Mouse (Mus musculus) limb, embryonic 15.5 days (tissue): ENCODE results near the gene Tmem104. TPM values are rescaled to one million over a fixed set of nuclear protein-coding genes. Genes with fewer than 3 reads are reported as not detected.

Experiments used
- ATAC-seq: fragments of 200-750 bp; cut with Nextera tagmentation; 2 replicates; pipeline ENCODE4 v1.8.0; 2017; ENCODE audit warnings: low read depth, moderate TSS enrichment; ENCODE audit not compliant: insufficient number of reproducible peaks, low FRiP score, low TSS enrichment
- H3K27ac ChIP-seq: fragments of 300-500 bp; sonication (generic); 2 replicates; pipeline ENCODE4 v1.5.1; 2015; ENCODE audit warnings: moderate library complexity, mild to moderate bottlenecking, inconsistent platforms
- H3K27me3 ChIP-seq: fragments of 300-500 bp; sonication (generic); 2 replicates; pipeline ENCODE4 v1.6.1; 2015; ENCODE audit warnings: inconsistent platforms
- H3K36me3 ChIP-seq: fragments of 300-500 bp; sonication (generic); 2 replicates; pipeline ENCODE4 v1.6.1; 2015; ENCODE audit warnings: inconsistent platforms
- H3K4me1 ChIP-seq: fragments of 300-500 bp; sonication (generic); 2 replicates; pipeline ENCODE4 v1.6.1; 2015; ENCODE audit warnings: inconsistent platforms
- H3K4me2 ChIP-seq: fragments of 300-500 bp; sonication (generic); 2 replicates; pipeline ENCODE4 v1.6.1; 2015; ENCODE audit warnings: mild to moderate bottlenecking, inconsistent platforms
- H3K4me3 ChIP-seq: fragments of 300-500 bp; sonication (generic); 2 replicates; pipeline ENCODE4 v1.5.1; 2015; ENCODE audit warnings: mild to moderate bottlenecking, inconsistent platforms
- H3K9ac ChIP-seq: fragments of 300-500 bp; sonication (generic); 2 replicates; pipeline ENCODE4 v1.6.1; 2015; ENCODE audit warnings: inconsistent platforms
- H3K9me3 ChIP-seq: fragments of 300-500 bp; sonication (generic); 2 replicates; pipeline ENCODE4 v1.6.1; 2016; ENCODE audit warnings: inconsistent platforms
- WGBS: fragments of 180-500 bp; shearing (Covaris S2); methylation state at CpG from one replicate; pipeline ENCODE4 v1.1.7; 2015; 5-methylcytosine and 5-hydroxymethylcytosine counted together
- polyA plus RNA-seq: library from polyadenylated mRNA; unstranded; fragments of >200 nt; fragmentation: Nextera tagmentation; extraction: Ambion mirVana; gene quantifications from 2 replicates; pipeline ENCODE4 v1.2.1, GENCODE M21; 2015

The Tmem104 gene
- polyA plus RNA-seq, 1 experiment from 2014 or later: 15.9 TPM

GRCm38 (mm10) chr11:115171125-115171524 is 16.2 kb upstream of the Tmem104 start:
- Histone ChIP-seq H3K27ac (no peak overlapping the region), H3K9ac (no peak overlapping the region), H3K4me2 (no peak overlapping the region), H3K36me3 (no peaks in the 10 kb centered on the region), H3K4me1 (peaks cover 47% of the 10 kb centered on the region), H3K27me3 (peaks cover 9% of the 10 kb centered on the region), H3K4me3 (no peak overlapping the region), H3K9me3 (no peaks in the 10 kb centered on the region)
- 23% methylated on average over 8 of the region's 8 CpGs for WGBS
- ATAC-seq: no peak

- no peak overlapping the region for H3K9ac ChIP-seq
- 30% methylated on average over 4 of the region's 4 CpGs for WGBS
- no peaks in the 10 kb centered on the region for H3K9me3 ChIP-seq
- no peak for ATAC-seq
- H3K4me1 ChIP-seq: peaks cover 64% of the 10 kb centered on the region
- no peak overlapping the region for H3K4me3 ChIP-seq
- no peaks in the 10 kb centered on the region for H3K36me3 ChIP-seq
- H3K27me3 ChIP-seq: peaks cover 9% of the 10 kb centered on the region
- no peak overlapping the region for H3K27ac ChIP-seq
- H3K4me2 ChIP-seq: no peak overlapping the region
Observed at GRCm38 (mm10) chr11:115172825-115173287, 14.4 kb upstream of the Tmem104 start.

DNA sequence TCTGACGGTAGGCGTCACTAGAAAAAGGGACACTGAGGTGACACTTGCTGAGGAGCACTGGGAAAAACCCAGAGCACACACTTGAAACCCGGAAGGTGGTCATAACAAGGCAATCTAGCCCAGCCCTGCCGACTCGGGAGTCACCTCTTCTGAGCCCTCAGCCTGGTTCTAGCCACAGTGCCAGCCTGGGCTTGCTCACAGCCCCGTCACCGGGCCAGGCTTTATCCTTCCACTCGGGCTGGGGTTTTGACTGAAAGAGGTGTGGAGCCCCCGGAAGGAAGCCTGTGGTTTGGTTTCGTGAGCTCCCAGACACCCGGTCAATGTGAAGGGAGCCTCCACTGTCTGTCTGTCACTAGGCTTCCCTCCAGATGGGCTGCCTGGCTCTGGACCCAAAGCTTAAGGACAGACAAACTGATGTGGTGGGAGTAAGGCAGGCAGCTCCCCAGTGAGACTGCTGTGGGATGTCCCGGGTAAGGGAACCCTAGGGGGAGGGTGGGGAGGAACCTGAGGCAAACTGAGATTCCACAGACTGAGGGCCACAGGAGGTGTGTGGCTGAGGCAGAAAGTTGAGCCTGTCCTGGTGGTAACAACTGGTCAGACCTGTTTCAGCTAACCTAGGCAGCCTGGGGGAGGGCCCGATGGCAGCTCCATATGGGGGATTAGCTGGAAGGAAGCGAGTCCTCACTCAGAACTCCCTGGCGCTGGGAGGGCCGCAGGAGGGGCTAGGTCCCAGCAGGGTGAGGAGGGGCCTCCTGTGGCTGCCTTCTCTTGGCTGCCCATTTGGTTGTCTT is 13.5 kb upstream of the Tmem104 start:
- 14% methylated on average over 16 of the region's 16 CpGs for WGBS
- ATAC-seq: no peak
- no peak overlapping the region for H3K9ac ChIP-seq
- H3K36me3 ChIP-seq: no peaks in the 10 kb centered on the region
- H3K4me3 ChIP-seq: no peak overlapping the region
- H3K27ac ChIP-seq: peak overlapping the region; percentile 29; the same call in 1 of the 2 replicates
- peaks cover 9% of the 10 kb centered on the region for H3K27me3 ChIP-seq
- no peaks in the 10 kb centered on the region for H3K9me3 ChIP-seq
- peak overlapping the region; percentile 10; the same call in 1 of the 2 replicates for H3K4me2 ChIP-seq
- H3K4me1 ChIP-seq: peaks cover 69% of the 10 kb centered on the region

DNA sequence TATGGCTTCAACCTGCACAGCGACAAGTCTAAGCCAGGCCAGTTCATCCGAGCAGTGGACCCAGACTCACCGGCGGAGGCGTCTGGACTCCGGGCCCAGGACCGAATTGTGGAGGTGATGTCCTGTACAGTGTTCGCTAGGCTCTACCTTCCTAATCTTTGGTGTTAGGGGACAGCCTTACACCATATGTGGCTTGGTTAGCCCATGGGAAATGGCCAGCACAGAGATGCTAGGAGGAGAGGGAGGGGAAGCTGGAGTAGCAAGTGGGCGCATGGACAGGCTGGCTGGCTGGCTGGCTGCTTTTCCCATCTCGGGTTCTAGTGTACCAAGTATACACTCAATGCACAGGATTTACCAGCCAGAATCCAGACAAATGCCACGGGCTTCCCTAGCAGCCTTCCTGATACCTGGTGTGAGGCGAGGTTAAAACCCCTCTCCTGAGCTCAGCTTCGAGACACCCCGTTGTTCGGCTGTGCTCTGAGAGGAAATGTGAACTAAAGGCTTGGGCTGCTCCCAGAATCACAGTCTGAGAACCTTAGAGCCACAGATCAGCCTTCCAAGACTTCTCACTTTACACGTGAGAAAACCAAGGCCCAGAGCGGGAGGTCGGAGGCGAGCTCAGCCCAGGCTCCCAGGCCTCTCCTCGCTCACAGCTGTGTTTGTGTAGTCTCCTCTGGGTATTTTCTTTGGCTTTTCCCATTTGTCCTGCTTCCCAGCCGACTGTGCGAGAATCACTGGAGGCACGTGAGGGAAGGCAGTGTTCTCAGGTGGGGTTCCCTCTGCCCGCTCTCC is 10.7 kb upstream of the Tmem104 start:
- Histone ChIP-seq H3K9ac (no peak overlapping the region), H3K4me2 (no peak overlapping the region), H3K36me3 (no peaks in the 10 kb centered on the region), H3K9me3 (no peaks in the 10 kb centered on the region), H3K4me3 (no peak overlapping the region), H3K4me1 (peaks cover 68% of the 10 kb centered on the region), H3K27ac (peak overlapping the region; percentile 67), H3K27me3 (peaks cover 9% of the 10 kb centered on the region)
- WGBS: 63% methylated on average over 24 of the region's 24 CpGs
- ATAC-seq: no peak

DNA sequence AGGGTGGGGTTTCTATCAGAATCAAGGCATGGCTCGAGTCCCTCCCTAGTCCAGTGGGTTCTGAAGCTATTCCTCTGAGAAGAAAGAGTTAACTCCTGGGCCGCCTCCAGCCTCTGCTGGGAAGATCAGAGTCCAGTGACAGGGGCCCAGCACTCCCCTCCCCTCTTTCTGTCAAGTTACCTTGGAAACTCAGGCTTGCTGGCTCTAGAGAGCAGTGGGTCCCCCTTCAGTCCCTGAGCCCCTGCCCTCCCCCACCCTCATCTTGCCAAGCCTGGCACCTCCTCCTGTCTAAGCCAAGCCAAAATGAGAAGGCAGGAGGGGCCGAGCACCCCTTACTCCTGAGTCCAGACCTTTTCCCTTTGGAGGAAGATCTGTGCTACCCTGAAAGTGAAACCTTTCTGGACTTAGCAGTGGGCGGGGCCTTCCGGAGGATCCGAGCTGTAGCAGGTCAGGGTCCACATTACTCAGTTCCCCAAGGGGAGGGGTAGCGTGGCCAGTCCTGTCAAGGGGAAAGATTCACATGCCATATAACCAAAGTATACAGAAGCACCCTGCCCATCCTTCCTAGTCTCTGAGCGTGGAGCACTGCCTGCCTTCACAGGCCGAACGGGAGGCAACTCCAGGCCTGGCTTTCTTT is 9.6 kb upstream of the Tmem104 start:
- Histone ChIP-seq H3K4me3 (no peak overlapping the region), H3K9ac (no peak overlapping the region), H3K4me2 (no peak overlapping the region), H3K4me1 (peaks cover 59% of the 10 kb centered on the region), H3K36me3 (no peaks in the 10 kb centered on the region), H3K27ac (peak overlapping the region; percentile 67), H3K27me3 (peaks cover 9% of the 10 kb centered on the region), H3K9me3 (no peaks in the 10 kb centered on the region)
- ATAC-seq: no peak
- WGBS: 45% methylated on average over 10 of the region's 10 CpGs

DNA sequence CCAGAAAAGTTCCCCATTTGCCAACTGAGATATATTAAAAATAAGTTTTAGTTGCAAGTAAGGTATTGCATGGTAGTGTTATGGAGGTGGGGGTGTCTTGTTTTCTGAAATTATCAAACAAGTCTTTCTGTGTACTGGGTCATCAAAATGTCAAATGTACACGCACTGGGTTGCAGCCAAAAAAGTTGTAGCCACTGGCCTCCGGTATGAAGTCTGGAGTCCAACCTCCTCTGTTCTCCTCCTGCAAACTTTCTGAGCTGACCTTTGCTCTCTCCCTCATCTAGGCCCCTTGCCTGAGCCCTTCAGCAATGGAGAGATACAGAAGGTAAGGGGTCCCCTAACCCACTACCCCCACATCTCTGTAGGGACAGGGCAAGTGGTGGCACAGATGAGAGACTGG is 8.5 kb upstream of the Tmem104 start:
- Histone ChIP-seq H3K9me3 (no peaks in the 10 kb centered on the region), H3K9ac (no peak overlapping the region), H3K4me1 (peaks cover 50% of the 10 kb centered on the region), H3K4me3 (no peak overlapping the region), H3K27ac (no peak overlapping the region; the same call in 1 of the 2 replicates), H3K36me3 (0 out of 2 replicates have a peak, but pooled peaks cover 6% of the 10 kb centered on the region), H3K4me2 (no peak overlapping the region), H3K27me3 (peaks cover 5% of the 10 kb centered on the region; the same call in 1 of the 2 replicates)
- WGBS: 88% methylated on average over 2 of the region's 2 CpGs
- ATAC-seq: no peak

DNA sequence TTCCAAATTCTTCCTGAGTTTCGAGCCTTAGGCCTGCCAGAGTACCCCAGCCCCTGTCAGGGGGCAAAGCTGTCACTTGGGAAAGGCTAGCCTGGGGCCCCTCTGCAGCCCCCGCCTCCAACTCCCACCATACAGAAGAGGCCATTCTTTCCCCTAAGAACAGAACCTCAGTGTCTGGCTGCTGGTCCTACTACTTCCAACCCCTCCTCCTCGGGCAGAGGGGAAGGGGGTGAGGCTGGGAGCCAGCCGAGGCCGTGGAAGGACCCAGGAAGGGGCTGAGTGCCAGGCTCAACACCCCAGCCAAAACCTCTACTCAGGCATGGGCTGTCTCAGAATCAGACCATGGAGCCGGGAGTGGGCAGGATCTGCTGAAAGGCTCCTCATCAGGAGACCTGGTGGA is 8.1 kb upstream of the Tmem104 start:
- no peak overlapping the region for H3K4me3 ChIP-seq
- no peak for ATAC-seq
- 0 out of 2 replicates have a peak, but pooled peaks cover 6% of the 10 kb centered on the region for H3K36me3 ChIP-seq
- H3K9me3 ChIP-seq: no peaks in the 10 kb centered on the region
- peak overlapping the region; percentile 9; the same call in 1 of the 2 replicates for H3K27ac ChIP-seq
- H3K4me1 ChIP-seq: peaks cover 46% of the 10 kb centered on the region
- peaks cover 5% of the 10 kb centered on the region; the same call in 1 of the 2 replicates for H3K27me3 ChIP-seq
- no peak overlapping the region for H3K4me2 ChIP-seq
- 67% methylated on average over 6 of the region's 6 CpGs for whole genome bisulfite sequencing
- no peak overlapping the region for H3K9ac ChIP-seq

DNA sequence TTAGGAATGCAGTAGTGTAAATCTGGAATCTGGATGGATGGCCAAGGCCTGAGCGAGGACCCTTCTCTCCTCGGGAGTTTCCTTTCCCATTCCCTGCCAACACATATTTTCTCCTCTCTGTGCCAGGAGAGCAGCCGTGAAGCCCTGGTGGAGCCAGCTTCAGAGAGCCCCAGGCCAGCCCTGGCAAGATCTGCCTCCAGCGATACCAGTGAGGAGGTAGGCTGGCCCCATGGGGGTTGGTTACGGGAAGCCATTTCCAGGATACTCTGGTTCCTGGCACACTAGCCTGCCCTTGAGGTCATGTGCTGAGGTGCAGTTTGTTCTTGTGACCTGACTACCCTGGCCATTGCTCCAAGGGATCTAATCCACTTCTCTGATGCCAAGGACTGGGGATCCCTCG is 7.4 kb upstream of the Tmem104 start:
- peaks cover 2% of the 10 kb centered on the region; the same call in 1 of the 2 replicates for H3K27me3 ChIP-seq
- H3K4me2 ChIP-seq: no peak overlapping the region
- H3K9me3 ChIP-seq: no peaks in the 10 kb centered on the region
- no peak overlapping the region for H3K9ac ChIP-seq
- 0 out of 2 replicates have a peak overlapping the region, but pooled peaks have one; percentile 9 for H3K27ac ChIP-seq
- peaks cover 40% of the 10 kb centered on the region for H3K4me1 ChIP-seq
- no peak overlapping the region for H3K4me3 ChIP-seq
- no peak for ATAC-seq
- WGBS: 64% methylated on average over 6 of the region's 6 CpGs
- 0 out of 2 replicates have a peak, but pooled peaks cover 6% of the 10 kb centered on the region for H3K36me3 ChIP-seq

DNA sequence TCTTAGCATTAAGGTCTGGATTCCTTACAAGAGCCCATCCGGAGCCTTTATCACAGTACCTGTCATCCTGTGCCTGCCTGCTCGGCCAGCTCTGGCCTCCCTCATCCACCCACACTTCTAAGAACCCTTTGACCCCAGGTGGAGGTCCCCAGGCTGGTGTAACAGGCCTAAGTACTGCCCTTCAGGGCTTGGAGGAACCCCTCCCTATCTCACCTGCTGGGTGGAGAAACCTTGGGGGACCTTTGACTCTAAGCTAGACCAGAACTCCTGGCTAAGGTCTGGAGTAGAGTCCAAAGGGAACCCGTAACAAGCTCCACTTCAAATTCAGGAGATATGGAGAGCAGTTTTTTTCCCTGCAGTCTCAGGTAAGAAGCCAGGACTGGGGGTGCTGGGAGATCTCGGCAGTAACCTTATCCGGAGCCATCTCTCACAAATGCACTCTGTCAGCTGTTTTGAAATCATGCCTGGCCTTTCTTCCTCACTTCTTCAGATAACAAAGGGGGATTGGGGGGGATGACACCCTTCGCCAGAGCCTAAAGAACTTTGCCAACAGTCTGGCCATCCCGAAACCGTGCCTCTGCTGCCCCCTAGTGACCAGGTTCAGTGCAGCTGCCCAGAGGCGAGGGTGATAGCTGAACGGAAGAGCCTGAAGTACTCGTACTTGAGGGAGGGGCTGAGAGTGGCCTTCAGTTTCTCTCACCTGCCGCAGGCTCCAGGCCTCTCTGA is 5.2 kb upstream of the Tmem104 start:
- 0 out of 2 replicates have a peak, but pooled peaks cover 6% of the 10 kb centered on the region for H3K36me3 ChIP-seq
- no peak for ATAC-seq
- 22% methylated on average over 12 of the region's 12 CpGs for WGBS

DNA sequence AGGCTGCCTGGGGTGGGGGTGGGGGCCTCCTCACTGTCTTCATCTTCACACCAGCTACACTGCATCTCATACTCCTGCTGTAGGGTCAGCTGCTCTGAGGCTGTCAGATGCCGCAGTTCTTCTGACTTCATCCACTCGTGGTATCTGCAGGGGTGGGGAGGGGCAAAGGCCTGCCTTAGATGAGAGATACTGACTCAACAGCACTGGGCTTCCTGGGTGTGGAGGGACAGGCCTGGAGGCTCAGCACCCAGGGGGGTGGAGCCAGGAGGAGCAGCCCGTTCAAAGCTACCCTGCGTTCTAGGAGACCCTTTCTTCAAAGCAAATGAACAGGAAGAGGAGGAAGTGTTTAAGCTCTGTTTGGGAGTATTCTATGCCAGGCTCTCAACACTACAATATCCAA is 2.3 kb upstream of the Tmem104 start:
- no peak overlapping the region for H3K4me3 ChIP-seq
- H3K27ac ChIP-seq: no peak overlapping the region
- H3K27me3 ChIP-seq: no peaks in the 10 kb centered on the region
- ATAC-seq: no peak
- H3K36me3 ChIP-seq: peaks cover 15% of the 10 kb centered on the region; the same call in 1 of the 2 replicates
- no peak overlapping the region for H3K9ac ChIP-seq
- H3K4me2 ChIP-seq: no peak overlapping the region
- no peaks in the 10 kb centered on the region for H3K9me3 ChIP-seq
- WGBS: 28% methylated on average over 4 of the region's 4 CpGs
- H3K4me1 ChIP-seq: peaks cover 19% of the 10 kb centered on the region

More for the DNA sequence above, 5.2 kb upstream of the Tmem104 start:
- Histone ChIP-seq H3K4me3 (no peak overlapping the region), H3K9ac (no peak overlapping the region), H3K9me3 (no peaks in the 10 kb centered on the region), H3K27ac (no peak overlapping the region), H3K4me2 (no peak overlapping the region), H3K4me1 (peaks cover 32% of the 10 kb centered on the region), H3K27me3 (no peaks in the 10 kb centered on the region)

DNA sequence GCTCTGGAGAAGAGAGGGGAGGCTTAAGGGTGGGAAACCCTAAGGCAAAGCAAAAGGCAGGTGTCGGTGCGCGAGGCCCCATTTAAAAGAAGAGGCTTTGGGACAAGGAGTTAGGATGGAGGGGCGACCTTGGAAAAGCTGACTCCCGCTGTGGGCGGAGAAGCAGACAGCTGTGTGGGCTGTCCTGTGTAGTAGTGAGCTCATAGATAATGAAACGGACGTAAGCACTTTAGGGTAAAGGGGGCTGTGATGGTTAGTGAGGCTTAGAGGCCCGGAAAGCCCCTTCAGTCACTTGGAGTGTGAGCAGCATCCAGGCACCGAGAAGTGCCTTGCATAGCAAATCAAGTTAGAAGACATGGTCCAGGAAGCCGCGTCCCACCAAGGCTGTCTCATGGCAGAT is 406 bp downstream of the Tmem104 start, which contains the start of gene Nat9:
Gene Nat9, minus strand, starts transcription at position 167 of the 400 bp plus-strand sequence.
- Histone ChIP-seq H3K4me1 (peaks cover 18% of the 10 kb centered on the region), H3K36me3 (peaks cover 23% of the 10 kb centered on the region; the same call in 1 of the 2 replicates), H3K9me3 (no peaks in the 10 kb centered on the region), H3K4me3 (peak within 1 kb of the TSS; percentile 60), H3K9ac (peak within 1 kb of the TSS; percentile 63), H3K27ac (peak within 1 kb of the TSS; percentile 86), H3K4me2 (peak within 1 kb of the TSS; percentile 73), H3K27me3 (no peaks in the 10 kb centered on the region)
- WGBS: 12% methylated on average over 12 of the region's 12 CpGs
- ATAC-seq: no peak
